Comparison of ENCODE assay signal across 10 mouse cellular contexts in genomic region chr4:138710633-138711032, GRCm38 (mm10). TPM values are rescaled to one million over a fixed set of nuclear protein-coding genes. Genes with fewer than 3 reads are reported as not detected.
DNase-seq lines count a peak whose midpoint lies in the region.
"Had no signal": no experiment of that assay in that cellular context is flagged by ENCODE, and none has a peak within 500 bp of the region (broad histone marks: within the 10 kb centered on the region; RNA-seq: fewer than 3 reads in every experiment).

No protein-coding gene starts in this region.

- peak; percentile 65 for DNase-seq in layer of hippocampus, adult 11-12 months (ENCODE audit: low spot score)
- DNase-seq in layer of hippocampus, adult 9-10 months (ENCODE audit: low spot score) = no peak
- DNase-seq in brain, embryonic 18.5 days (ENCODE audit: low read depth, low spot score) = peak; percentile 47
- DNase-seq in cerebellum, postnatal 10 days = peak; percentile 99 to 100
- peak; percentile 60 to 66 for DNase-seq in layer of hippocampus, postnatal 36 days
- no peak for DNase-seq in liver
- no peak for DNase-seq in kidney, postnatal 36 days
- no peak for DNase-seq in adrenal gland, adult (ENCODE audit: inconsistent age in 2 of 2, low spot score in 1 of 2)
- DNase-seq: thymus, postnatal 14 days had no signal

RNA-seq across cellular contexts. Expression of gene Pla2g2c, which starts 14.0 kb away (rescaled TPM):
- under 1 TPM; 0.10 to 0.22 TPM for total RNA-seq in layer of hippocampus, postnatal 36 days (2021)
- total RNA-seq: hematopoietic stem cell, adult 5-6 weeks had no signal

RNA-seq across cellular contexts. Expression of gene Ubxn10, which starts 26.3 kb away (rescaled TPM):
- total RNA-seq in layer of hippocampus, postnatal 36 days (2021) = 1 to 10 TPM in 1 of 2 experiments, under 1 TPM in 1; 0.80 to 1.2 TPM
- total RNA-seq: hematopoietic stem cell, adult 5-6 weeks had no signal

RNA-seq across cellular contexts. Expression of gene Pla2g2f, which starts 46.8 kb away (rescaled TPM):
- 1 to 10 TPM; 1.2 to 1.9 TPM for total RNA-seq in layer of hippocampus, postnatal 36 days (2021)
- total RNA-seq: hematopoietic stem cell, adult 5-6 weeks had no signal

Comparison
In these comparisons a context has a peak if more than half of its experiments do, and no peak if none do; other contexts are left out.
1. DNase-seq: peak in layer of hippocampus, adult 11-12 months (single experiment), brain, embryonic 18.5 days (single experiment), cerebellum, postnatal 10 days (2 of 2) and layer of hippocampus, postnatal 36 days (2 of 2); none in layer of hippocampus, adult 9-10 months (single experiment), liver (single experiment), kidney, postnatal 36 days (0 of 2) and adrenal gland, adult (0 of 2).